Mouse (Mus musculus) frontal cortex, adult 2 months (tissue): ENCODE measurements around the gene Cyp1b1. TPM values are rescaled to one million over a fixed set of nuclear protein-coding genes. Genes with fewer than 3 reads are reported as not detected.

Experiments
- DNase-seq, 2 experiments: peaks; one replicate each; pipeline ENCODE4 v3.0.0; 2022; ENCODE audit warnings: low spot score in 1 of 2; ENCODE audit errors: extremely low spot score in 1 of 2
- polyA plus RNA-seq: library from polyadenylated mRNA; depleted of rRNA; stranded (reverse); fragments of >200 nt; gene quantifications from 2 replicates; pipeline ENCODE4 v1.2.3, GENCODE M21; 2012; rRNA removed

The Cyp1b1 gene
- polyA plus RNA-seq = 5.1 and 5.2 TPM in 2 replicates

DNA sequence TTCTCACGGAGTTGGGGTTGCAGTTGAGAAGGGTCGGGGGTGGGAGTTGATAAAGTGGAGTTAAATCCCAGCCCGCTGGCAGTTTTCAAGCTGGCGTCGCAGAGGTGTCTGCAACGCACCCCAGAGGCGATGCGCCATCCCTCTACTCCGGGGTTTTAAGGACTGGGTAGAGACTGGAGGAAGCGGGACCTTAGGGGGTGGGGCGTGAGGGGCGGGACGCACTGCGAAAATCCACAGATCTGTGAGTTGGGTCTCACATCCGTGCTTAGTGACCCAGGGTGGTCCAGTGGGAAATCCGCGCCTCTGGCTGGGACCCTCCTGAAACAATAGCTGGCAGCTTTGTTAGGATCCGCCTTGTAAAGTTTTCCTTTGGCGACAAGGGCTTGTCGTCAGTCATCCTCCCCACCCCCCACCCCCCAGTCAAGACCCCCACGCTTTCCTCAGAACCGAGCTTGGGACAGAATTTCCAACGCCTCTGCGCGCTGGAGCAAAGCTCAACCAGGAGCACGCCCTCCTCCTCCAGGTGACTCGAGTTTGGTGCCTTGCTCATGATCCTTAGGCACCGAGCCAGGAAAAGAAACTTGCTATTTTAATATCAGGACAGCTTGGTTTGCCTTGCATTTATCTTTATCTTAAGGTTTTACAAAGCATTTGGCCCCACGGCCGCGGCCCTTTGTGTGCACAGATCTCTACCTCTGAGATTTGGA lies at the start of gene Cyp1b1:
Gene Cyp1b1, minus strand, starts transcription at position 131 of the 707 bp plus-strand sequence.
- no peak for DNase-seq

DNA sequence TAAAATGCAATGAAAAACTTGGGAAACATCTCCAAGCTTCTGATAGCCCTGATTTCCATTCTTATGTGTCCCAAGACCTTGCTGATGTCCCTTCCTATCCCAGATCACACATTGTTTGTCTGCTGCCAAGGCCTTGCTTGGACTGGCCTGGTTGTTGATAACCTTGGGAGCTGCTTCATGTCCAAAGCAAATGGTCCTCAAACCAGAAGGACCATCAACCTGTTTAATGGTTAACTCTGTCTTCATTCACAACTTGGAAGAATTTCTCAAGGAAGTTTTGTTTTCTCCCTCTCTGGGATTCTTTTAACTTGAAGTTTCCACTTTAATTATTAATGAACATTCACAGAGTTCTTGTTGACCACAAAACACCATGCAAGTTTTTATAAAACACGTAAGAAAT lies 47.0 kb upstream of the Cyp1b1 start:
- DNase-seq = no peak

DNA sequence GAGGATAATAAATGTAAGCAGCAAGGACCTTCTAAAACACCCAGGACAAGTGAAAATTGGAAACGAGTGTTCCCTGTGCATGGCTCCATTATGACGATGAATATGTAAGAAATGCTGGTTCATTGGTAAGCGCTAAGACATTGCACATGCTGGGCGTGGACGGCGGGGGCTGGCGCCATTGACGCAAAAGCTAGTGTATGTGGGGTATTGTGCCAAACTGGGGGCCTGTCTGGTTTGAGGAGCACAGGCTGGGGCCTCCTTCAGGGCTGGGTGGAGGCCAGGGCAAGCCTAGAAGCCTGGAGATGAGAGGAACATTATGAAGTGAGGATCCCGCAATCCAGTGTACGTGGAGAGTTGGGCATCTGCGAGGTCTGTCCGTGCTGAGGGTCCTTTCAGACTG lies 39.0 kb upstream of the Cyp1b1 start:
- DNase-seq = no peak

DNA sequence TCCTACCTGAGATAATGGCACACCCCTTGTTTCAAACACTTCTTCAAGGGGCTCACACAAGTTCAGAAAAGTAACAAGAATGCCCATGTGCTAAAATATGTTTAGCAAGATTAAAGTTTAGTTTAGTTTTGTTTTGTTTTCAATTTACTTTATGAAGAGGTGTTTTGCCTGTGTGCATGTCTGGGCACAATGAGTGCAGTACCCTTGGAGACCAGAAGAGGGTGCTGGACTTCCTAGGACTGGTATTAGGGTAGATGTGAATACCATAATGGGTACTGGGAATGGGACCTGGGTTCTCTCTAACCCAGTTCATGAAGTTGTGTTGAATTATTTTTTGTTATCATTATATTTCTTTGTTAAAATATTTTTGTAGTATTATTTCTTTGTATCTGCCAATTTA lies 38.0 kb upstream of the Cyp1b1 start:
- DNase-seq = no peak

DNA sequence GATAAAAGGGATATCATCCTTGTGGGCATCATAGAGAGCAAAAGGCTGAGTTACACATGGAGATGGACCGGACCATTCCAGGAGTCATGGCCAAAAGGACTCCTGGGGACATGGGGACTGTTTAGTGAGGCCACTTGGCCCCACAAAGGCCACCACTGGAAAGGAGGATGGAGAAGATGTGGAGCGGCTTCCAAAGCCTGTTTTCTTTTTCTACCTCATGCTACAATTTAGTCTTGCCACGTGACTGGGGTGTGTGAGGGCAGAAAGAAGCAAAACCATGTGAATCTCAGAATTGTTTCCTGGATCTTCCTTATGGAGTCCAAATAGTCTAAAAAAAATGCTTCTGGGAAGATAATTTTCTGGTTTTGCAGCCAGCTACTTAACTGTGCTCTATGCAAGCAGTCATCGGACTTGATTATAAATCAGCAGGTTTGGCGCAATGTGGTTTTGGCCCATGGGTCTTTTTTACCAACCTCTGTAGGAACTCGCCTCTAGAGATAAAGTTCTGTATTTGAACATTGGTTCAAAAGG lies 36.9 kb upstream of the Cyp1b1 start:
- DNase-seq = no peak

DNA sequence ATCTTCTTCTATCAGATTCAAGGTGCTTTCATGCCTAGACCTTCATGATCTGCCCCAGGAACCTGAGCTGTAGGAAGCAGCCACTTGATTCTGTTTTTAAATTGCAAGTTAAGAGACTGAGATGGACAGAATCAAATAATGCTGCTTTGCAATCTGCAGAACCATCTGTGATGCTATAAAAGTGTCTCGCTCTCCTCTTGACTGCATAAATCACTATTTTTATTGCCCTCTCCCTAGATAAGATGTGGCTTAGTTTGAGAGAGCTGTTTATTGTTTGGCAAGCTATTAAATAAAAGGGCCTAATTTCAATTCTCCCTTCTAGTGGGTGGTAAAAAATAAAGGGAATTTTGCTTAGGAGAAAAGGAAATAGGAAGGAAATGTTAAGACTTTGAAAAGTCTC lies 34.8 kb upstream of the Cyp1b1 start:
- DNase-seq = no peak

DNA sequence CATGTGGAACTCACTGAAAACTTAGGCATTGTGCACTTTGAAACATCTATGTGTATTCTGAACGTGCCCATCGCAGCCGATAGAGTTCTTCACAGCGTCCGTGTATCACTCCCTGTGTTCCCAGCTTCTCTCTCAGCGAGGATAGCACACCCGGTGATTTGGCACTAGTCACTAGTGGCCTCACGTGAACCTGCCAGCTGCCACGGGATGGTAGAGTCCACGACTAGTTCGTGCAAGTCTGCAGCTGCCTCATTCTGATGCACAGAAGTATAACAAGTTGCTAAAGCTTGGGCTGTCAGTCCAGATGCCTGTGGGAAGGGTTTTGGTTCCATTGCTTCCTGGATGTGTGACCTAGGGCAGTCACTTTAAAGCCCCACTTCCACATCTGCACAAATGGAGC lies 32.1 kb upstream of the Cyp1b1 start:
- no peak for DNase-seq

DNA sequence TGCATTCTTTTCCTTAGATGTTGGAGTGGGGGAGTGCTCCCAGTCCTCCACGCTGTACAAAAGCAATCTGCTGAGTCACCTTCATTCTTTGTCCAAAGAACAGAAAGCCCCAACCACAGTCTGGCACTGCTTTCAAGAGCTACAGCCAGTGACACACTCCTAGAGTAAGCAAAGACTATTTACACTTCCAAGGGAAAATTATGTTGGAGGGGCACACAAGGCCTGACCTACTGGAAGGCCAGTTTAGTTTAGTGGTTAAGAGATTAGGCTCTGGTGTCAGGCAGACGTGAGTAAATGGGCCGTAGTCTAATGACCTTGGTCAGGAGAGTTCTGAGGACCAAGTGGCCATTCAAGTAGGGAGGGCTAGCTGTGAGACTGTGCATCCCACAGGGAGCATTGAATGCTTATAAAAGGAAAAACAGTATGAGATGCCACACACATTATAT lies 31.3 kb upstream of the Cyp1b1 start:
- no peak for DNase-seq

DNA sequence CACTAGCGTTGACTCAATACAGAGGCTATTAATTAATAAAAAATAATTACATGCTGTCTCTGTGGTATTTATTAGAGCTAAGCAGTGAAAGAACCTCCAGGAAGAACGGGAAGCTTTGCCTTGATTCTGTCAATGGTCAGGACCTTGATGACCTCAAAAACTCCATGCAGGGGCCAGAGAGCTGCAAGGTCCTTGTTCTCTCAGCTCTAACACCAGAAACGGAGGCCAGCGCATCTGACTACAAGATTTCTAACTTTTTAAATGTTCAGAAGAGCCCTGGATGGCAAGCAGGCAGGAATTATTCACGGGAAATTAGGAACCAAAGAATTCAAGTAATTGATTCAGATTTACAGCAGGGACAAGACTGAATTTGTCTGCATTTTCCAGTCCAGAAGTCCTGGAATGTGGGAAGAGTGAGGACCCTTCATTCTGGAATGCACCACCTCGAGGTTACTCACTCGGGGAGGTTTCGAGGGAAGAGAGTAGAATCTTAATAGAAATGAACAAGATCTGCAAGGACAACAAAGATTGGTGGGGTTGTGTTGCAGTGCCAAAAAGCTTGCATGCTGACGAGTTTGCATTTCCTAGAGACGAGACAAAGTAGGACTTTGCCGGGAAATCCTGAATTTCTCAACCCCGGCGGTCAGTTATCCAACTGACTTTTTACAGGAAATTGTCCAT lies 30.3 kb upstream of the Cyp1b1 start:
- DNase-seq = no peak

DNA sequence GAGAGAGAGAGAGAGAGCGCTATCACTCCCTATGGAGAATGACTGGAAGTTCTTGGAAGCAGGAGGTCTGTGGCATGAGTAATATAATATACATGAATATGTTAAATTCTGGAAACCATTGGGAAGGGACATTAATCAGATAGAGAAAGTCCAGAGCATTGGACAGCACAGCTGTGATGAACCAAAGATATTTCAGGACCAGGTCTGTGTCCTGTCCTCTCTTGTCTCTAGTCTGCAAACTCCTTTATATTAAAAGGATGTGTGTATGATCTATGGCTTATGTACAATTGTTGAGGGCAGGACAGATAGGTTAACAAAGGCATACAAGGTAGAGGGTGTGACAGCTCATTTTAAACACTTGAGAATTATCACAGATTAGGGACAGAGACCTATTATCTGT lies 28.6 kb upstream of the Cyp1b1 start:
- DNase-seq = no peak

DNA sequence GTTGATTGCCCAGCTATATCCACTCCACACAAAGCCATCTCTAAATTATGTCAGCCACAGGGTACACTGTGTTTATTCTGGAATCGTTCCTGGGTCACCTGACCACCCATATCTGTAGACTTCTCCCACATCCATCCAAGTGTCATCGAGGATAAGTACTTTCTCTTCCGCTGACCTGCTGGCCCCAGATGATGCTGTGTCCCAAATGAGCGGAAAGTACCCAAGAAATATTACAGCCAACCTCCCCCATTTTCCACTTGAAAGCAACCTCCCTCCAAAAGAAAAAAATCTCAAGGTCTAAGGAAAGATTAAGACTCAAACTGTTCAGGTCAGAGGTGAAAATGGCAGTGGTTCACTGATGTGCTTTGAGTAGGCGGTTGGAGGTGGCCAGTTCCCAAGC lies 27.8 kb upstream of the Cyp1b1 start:
- no peak for DNase-seq

DNA sequence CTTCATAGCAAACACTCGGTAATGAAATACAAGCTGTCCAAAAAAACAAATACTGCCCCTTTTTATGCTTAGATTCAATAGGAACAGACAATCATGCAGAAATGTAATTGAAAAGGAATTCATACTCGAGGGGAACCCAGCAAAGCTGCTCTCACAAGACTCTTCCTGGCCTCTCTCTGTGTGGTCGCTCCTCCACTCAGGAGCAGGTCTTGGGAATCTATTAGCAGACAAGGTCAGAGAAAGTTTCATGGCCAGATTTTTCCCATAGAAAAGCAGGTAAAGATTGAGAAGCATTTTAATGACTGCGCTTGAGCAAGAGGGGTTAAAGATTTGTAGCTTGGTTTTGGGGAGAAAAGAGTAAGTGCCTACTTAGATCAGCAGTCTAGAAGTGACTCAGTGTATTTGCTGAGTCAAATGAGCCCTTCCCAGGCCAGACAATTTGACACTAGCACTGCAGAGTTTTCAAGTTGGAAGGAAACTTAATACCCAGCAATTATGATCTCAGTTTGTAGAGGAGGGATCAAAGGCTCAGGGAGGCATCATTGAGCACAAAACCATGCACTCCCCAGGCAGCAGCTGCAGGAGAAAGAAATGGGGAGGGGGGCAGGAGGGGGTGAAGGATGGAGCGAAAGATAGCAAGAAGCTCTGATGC lies 24.1 kb upstream of the Cyp1b1 start:
- no peak for DNase-seq

DNA sequence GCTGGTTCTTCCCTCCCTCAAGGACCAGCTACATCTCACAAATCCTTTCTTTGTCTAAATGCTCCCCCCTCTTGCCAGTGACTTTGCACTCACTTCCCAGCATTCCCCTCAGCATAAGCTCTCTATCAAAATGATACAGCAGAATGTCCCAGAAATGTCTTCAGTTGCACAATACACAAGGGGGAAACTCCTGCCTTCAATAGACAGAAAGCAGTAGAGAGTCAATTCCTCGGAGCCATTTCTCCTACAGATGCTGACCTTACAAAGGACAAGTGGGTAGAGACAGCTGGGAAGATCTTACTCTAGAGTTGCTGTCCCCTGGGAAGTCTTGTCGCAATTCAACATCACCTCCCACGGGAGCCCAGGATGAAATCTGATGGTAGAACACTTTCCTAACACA lies 22.7 kb upstream of the Cyp1b1 start:
- no peak for DNase-seq

DNA sequence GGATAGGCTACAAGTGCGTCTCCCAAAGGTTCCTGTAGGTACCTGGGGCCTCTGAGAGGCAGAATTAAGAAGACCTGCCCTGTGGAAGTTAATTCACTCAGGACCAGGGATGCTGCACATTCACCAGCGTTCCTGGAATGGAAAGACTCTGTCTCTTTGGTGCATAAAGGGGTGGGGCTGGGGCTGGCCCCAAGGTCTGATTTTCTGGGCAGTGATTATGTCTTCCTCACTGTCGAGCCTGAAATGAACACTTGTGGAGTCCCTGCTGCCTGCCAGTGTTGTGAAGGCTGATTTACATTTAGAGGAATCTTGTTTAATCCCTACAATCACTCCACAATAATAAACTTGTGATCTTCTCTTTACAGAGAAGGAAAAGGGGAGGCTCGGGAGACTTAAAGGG lies 18.2 kb upstream of the Cyp1b1 start:
- DNase-seq = no peak

DNA sequence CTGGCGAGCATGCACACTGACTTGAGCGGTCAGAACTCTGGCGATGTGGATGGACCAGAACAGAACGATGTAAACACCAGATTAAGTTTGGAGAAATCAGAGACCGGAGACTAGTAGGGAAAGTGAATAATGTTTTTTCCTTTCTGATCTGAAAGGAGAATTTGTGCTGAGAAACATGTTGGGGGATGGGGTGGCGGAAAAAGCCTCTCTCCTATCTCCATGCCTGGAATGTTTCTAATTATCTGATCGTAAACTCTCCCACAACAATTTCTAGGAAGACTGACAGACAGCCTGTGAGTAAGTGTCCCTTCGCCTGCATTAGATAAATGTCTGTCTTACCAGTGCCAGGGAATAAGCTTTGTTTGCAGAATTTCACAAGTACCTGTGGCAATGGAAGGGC lies 16.1 kb upstream of the Cyp1b1 start:
- no peak for DNase-seq

DNA sequence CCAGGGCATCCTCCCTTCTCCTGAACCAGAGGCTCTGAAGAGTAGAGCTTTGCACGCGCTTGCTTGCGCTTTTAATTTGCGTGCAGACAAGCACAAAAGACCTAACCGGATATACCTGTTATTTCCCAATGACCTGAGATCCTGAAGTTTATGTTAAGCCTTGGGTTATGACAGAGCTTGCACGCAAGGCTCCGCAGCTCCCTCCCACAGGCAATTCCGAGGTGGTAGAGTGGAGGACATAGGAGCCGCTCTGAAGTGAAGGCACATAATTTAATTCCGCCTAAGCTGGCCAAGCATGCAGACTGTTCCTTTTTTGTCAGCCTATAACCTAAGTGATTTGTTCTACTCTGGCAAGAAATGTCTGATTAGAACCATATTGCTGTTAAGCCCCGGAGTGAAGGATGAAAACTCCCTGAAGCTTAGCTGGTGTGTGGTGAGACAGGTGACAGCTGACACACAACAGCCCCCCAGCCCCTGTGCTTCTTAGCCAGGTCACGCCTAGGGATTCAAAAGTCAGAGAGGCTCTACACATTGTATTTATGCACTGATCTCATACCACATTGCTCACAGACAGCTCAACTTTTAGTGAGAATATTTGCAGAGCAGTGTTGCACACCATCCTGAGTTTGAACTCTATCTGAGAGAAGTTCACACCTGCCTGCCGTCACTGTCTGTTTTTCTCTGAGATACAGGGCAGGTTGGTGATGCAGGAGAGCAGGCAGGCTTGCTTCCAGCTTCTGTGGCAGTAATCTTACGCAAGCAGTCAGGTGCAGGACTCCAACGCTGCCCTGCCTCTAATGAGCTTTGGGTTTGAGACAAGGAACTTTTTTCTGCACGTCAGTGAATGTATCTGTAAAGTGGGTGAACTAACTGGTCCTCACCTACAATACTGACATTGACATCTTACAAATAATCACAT lies 14.0 kb upstream of the Cyp1b1 start:
- no peak for DNase-seq

DNA sequence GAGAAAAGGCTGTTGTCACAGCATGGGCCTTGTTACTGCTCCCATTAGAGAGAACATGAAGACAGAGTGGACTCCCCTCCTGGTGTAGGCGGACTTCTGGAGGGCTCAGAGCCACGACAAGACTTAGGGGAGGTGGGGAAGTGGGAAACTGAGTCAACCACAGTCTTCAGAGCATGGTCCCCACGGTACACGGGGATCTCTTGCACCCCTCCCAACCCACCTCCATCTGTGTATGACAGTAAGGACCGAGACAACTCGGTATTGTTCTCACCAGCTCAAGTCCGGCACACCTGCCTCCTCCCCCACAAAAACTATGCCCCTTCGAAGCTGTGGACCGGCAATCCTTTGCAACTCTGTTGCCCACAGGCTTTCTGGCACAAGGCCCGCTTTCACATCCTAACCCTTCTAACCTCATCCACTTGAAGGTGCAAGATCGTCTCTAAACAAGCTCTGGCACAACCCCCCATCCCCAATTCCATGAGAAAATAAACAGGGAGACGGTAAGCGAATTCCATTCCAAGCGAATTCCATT lies 13.3 kb upstream of the Cyp1b1 start:
- DNase-seq = no peak

DNA sequence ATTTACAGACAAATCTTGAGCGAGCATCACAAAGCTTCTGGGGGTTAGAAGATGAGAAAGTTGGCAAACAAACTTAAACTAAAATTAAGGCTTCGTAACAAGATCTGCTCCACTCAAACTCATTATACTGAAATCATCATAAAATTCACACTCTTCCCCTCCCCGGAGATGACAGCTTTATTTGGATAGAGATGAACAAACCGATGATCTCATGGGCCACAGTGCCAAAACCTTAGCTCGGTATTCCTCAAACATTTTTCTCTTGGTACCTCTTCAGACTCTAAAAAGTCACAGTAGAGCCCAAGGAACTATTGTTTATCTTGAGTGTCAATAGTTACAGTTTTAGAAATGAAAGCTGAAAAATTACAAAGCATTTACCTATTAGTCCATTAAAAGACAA lies 11.8 kb upstream of the Cyp1b1 start:
- no peak for DNase-seq

DNA sequence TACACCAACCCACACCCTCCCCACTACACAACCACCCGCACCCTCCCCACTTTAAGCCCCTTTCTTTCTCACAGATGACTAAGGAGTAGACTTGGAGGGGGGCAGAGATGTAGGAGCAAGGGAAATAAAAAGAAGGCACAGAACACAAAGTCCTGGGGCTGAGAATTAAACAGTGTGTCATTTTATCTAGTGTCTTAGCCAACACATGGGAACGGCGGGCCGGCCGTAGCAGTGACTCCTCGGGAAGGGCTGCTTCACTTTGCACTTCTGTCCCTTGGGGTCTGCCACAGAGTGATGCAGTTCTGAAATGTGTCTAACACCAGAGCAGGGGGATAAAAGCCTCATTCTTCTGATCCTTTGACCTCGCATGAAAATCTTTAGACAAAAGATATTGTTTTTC lies 5.8 kb upstream of the Cyp1b1 start:
- no peak for DNase-seq

DNA sequence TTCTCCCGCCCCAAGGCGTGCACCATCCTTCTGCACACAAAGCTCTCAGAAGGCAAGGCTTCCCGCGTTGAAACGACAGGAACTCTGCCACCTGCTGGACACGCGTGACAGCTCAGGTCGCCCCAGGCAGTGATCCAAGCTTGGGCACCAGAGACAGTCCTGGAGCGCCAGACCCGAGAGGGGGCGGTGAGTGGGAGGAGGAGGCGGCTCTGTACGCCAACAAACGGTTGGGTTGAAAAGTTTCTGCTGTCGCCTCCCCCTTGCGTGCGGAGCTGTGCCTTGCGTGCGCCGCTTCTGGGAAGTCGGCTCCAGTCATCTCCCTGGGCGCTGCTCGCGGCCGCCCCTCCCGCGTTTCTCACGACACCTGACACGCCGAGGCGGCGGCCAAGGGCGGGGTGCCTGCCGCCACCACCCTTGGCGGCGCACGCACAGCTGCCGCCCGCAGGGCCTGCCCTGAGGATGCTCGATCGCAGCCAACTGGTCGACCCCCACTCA lies 835 bp upstream of the Cyp1b1 start:
- DNase-seq = peak; percentile 64 to 90
